Mouse (Mus musculus) erythroblast, embryonic 14.5 days (primary cell): ENCODE data around the gene Gm13078. TPM values are rescaled to one million over a fixed set of nuclear protein-coding genes. Genes with fewer than 3 reads are reported as not detected.

Source experiments
- H3K27me3 ChIP-seq: 2 replicates; pipeline ENCODE4 v1.6.1; 2012; ENCODE audit warnings: inconsistent platforms; ENCODE audit not compliant: control insufficient read depth
- H3K36me3 ChIP-seq: 2 replicates; pipeline ENCODE4 v1.6.1; 2012; ENCODE audit warnings: mild to moderate bottlenecking, inconsistent platforms; ENCODE audit not compliant: control insufficient read depth
- H3K4me1 ChIP-seq: 2 replicates; pipeline ENCODE4 v1.6.1; 2012; ENCODE audit warnings: inconsistent platforms; ENCODE audit not compliant: control insufficient read depth
- H3K4me3 ChIP-seq: replicated peaks from 2 replicates; pipeline ENCODE3; 2012; ENCODE audit warnings: moderate library complexity, mild to moderate bottlenecking, inconsistent platforms
- H3K9me3 ChIP-seq: 2 replicates; pipeline ENCODE4 v1.6.1; 2012; ENCODE audit warnings: low read length, inconsistent platforms, mixed read lengths; ENCODE audit not compliant: control insufficient read depth
- GATA1 ChIP-seq: IDR thresholded peaks from 2 replicates; pipeline ENCODE4 v1.6.1; 2012; ENCODE audit warnings: low read length, inconsistent platforms, mixed read lengths
- TAL1 ChIP-seq: IDR thresholded peaks from 3 replicates; pipeline ENCODE4 v1.6.1; 2012; ENCODE audit warnings: low read length, inconsistent platforms, mixed read lengths
- polyA plus RNA-seq: library from polyadenylated mRNA; stranded (reverse); fragments of >175 nt; gene quantifications from 2 replicates; pipeline ENCODE4 v1.2.3, GENCODE M21; 2012

The Gm13078 gene
- polyA plus RNA-seq = not detected in 2 replicates

- TF ChIP-seq TAL1 (no peak), GATA1 (no peak)
- Histone ChIP-seq H3K9me3 (peaks cover 4% of the 10 kb centered on the region), H3K4me1 (no peaks in the 10 kb centered on the region), H3K27me3 (no peaks in the 10 kb centered on the region), H3K4me3 (no peak within 1 kb of the TSS), H3K36me3 (no peaks in the 10 kb centered on the region)
Measured at GRCm38 (mm10) chr4:143719155-143719554, at the start of gene Gm13078. Gene Gm13078 (plus strand): TSS chr4:143719455.

GRCm38 (mm10) chr4:143702611-143703010, 16.6 kb upstream of the Gm13078 start, which contains the start of gene Gm13089:
Gene Gm13089 (minus strand): TSS chr4:143702711.
- TF ChIP-seq GATA1 (no peak), TAL1 (no peak)
- Histone ChIP-seq H3K9me3 (peaks cover 18% of the 10 kb centered on the region), H3K27me3 (no peaks in the 10 kb centered on the region), H3K4me1 (no peaks in the 10 kb centered on the region), H3K36me3 (no peaks in the 10 kb centered on the region), H3K4me3 (no peak within 1 kb of the TSS)

Other genes starting within 250 kb of the Gm13078 start
- gene Gm13043, start 208.1 kb upstream of the Gm13078 start, polyA plus RNA-seq = not detected in 2 replicates
- gene Gm13040, start 183.5 kb upstream of the Gm13078 start, polyA plus RNA-seq = not detected in 2 replicates
- not detected in 2 replicates for gene BC080695, start 167.8 kb upstream of the Gm13078 start, polyA plus RNA-seq
- not detected in 2 replicates for gene Gm13057, start 167.7 kb upstream of the Gm13078 start, polyA plus RNA-seq
- gene Gm13083, start 104.5 kb upstream of the Gm13078 start, polyA plus RNA-seq = not detected in 2 replicates
- gene Gm13088, start 62.2 kb upstream of the Gm13078 start, polyA plus RNA-seq = not detected in 2 replicates
- not detected in 2 replicates for gene Gm13089, start 16.7 kb upstream of the Gm13078 start, polyA plus RNA-seq
- not detected in 2 replicates for gene Gm13023, start 69.9 kb downstream of the Gm13078 start, polyA plus RNA-seq
- not detected in 2 replicates for gene Gm13084, start 96.6 kb downstream of the Gm13078 start, polyA plus RNA-seq
- gene Gm13103, start 127.0 kb downstream of the Gm13078 start, polyA plus RNA-seq = 0.05 TPM in 1 of 2 replicates, not detected in the other
- gene Pramef6, start 180.9 kb downstream of the Gm13078 start, polyA plus RNA-seq = not detected in 2 replicates
- not detected in 2 replicates for gene Pramef25, start 231.6 kb downstream of the Gm13078 start, polyA plus RNA-seq
- not detected in 2 replicates for gene Gm13101, start 247.5 kb downstream of the Gm13078 start, polyA plus RNA-seq